Mouse (Mus musculus) stomach, postnatal 0 days (tissue): ENCODE data around the gene Phf5a.

Source experiments
- CTCF ChIP-seq: IDR thresholded peaks from 2 replicates; pipeline ENCODE4 v1.5.1; 2016; ENCODE audit warnings: antibody characterized with exemption, low read depth, mild to moderate bottlenecking, moderate library complexity
- EP300 ChIP-seq: optimal IDR thresholded peaks from 2 replicates; pipeline ENCODE3; 2016; ENCODE audit warnings: antibody characterized with exemption

GRCm38 (mm10) chr15:81894002-81894401, 22.3 kb upstream of the Phf5a start:
- TF ChIP-seq CTCF, result no peak
- TF ChIP-seq EP300, result no peak
